Mouse (Mus musculus) stomach, embryonic 14.5 days (tissue): ENCODE measurements around the gene Cpa2. TPM values are rescaled to one million over a fixed set of nuclear protein-coding genes. Genes with fewer than 3 reads are reported as not detected.

Source experiments
- ATAC-seq: fragments of 200-750 bp; cut with Nextera tagmentation; 2 replicates; pipeline ENCODE4 v1.8.0; 2017; ENCODE audit warnings: low read depth, moderate TSS enrichment; ENCODE audit not compliant: insufficient number of reproducible peaks, insufficient read depth, low FRiP score
- H3K27ac ChIP-seq: fragments of 300-500 bp; sonication (generic); 2 replicates; pipeline ENCODE4 v1.5.1; 2014; ENCODE audit warnings: mild to moderate bottlenecking, low read length, moderate library complexity, mixed read lengths
- H3K27me3 ChIP-seq: fragments of 300-500 bp; sonication (generic); 2 replicates; pipeline ENCODE4 v1.6.1; 2014; ENCODE audit warnings: low read length, control low read depth, mixed read lengths; ENCODE audit not compliant: control insufficient read depth, insufficient read depth
- H3K36me3 ChIP-seq: fragments of 300-500 bp; sonication (generic); 2 replicates; pipeline ENCODE4 v1.6.1; 2014; ENCODE audit warnings: mild to moderate bottlenecking, control low read depth, low read length, moderate library complexity, mixed read lengths; ENCODE audit not compliant: control insufficient read depth, insufficient read depth
- H3K4me1 ChIP-seq: fragments of 300-500 bp; sonication (generic); 2 replicates; pipeline ENCODE4 v1.6.1; 2014; ENCODE audit warnings: low read length, control low read depth, mixed read lengths; ENCODE audit not compliant: control insufficient read depth, insufficient read depth
- H3K4me2 ChIP-seq: fragments of 300-500 bp; sonication (generic); replicated peaks from 2 replicates; pipeline ENCODE4 v1.6.1; 2014; ENCODE audit warnings: low read depth, low read length, control low read depth
- H3K4me3 ChIP-seq: fragments of 300-500 bp; sonication (generic); 2 replicates; pipeline ENCODE4 v1.5.1; 2014; ENCODE audit warnings: low read depth, low read length, control low read depth
- H3K9ac ChIP-seq: fragments of 300-500 bp; sonication (generic); replicated peaks from 2 replicates; pipeline ENCODE4 v1.6.1; 2014; ENCODE audit warnings: low read depth, mild to moderate bottlenecking, control low read depth, low read length, moderate library complexity, mixed read lengths
- H3K9me3 ChIP-seq: fragments of 300-500 bp; sonication (generic); 2 replicates; pipeline ENCODE4 v1.6.1; 2016; ENCODE audit warnings: low read depth, low read length, control low read depth; ENCODE audit not compliant: control insufficient read depth
- WGBS: fragments of 180-500 bp; shearing (Covaris S2); extraction: QIAGEN DNeasy Blood & Tissue Kit; methylation state at CpG from one replicate; pipeline ENCODE4 v1.1.7; 2014; 5-methylcytosine and 5-hydroxymethylcytosine counted together
- polyA plus RNA-seq: library from polyadenylated mRNA; unstranded; fragments of >200 nt; fragmentation: Nextera tagmentation; extraction: Ambion mirVana; gene quantifications from 2 replicates; pipeline ENCODE4 v1.2.1, GENCODE M21; 2014

The Cpa2 gene
- polyA plus RNA-seq, 1 experiment from 2014 or later: 1.4 TPM

DNA sequence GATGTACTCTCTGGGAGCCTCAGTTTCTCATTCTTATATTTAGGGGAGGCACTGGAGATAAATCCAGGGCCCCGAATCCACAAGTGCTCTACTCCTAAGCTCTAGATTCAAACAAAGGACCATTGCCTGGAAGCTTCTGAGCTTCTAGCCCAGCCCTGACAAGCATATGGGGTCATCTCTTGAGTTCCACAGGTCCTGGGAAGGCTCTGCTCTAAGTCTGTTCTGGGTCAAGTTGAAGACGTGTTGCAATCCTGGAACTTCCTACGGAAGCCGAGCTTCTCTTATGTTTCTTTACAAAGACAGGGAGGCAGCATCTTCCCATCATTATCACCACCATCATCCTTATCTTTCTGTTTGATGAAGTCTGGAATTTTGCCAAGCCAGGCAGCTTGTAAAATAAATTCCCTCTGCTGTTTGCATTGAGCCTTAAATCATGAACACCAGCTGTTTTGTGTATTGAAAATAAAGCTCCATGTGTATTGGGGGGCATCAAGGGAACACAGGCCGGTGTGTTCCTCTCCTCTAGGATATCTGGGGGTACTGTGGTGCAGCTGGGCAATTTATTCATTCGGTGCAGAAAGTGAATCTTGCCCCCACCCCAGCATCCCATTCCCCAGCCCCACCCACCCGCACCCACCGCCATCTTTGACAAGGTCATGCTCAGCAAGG lies 55.0 kb downstream of the Cpa2 start:
- Histone ChIP-seq H3K27ac (no peak overlapping the region), H3K4me3 (no peak overlapping the region), H3K36me3 (no peaks in the 10 kb centered on the region), H3K27me3 (no peaks in the 10 kb centered on the region), H3K4me2 (no peak overlapping the region), H3K4me1 (0 out of 2 replicates have a peak, but pooled peaks cover 7% of the 10 kb centered on the region), H3K9ac (no peak overlapping the region), H3K9me3 (no peaks in the 10 kb centered on the region)
- WGBS: 66% methylated on average over 8 of the region's 8 CpGs
- no peak for ATAC-seq

- H3K27ac ChIP-seq: no peak overlapping the region
- no peak for ATAC-seq
- H3K4me2 ChIP-seq: no peak overlapping the region
- H3K36me3 ChIP-seq: no peaks in the 10 kb centered on the region
- 66% methylated on average over 3 of the region's 3 CpGs for WGBS
- H3K27me3 ChIP-seq: no peaks in the 10 kb centered on the region
- no peaks in the 10 kb centered on the region for H3K9me3 ChIP-seq
- 0 out of 2 replicates have a peak, but pooled peaks cover 7% of the 10 kb centered on the region for H3K4me1 ChIP-seq
- no peak overlapping the region for H3K9ac ChIP-seq
- H3K4me3 ChIP-seq: no peak overlapping the region
These were observed 58.7 kb downstream of the Cpa2 start for GRCm38 (mm10) chr6:30600033-30600432.

GRCm38 (mm10) chr6:30600995-30601394 lies 59.6 kb downstream of the Cpa2 start:
- Histone ChIP-seq H3K27me3 (no peaks in the 10 kb centered on the region), H3K4me3 (no peak overlapping the region), H3K36me3 (no peaks in the 10 kb centered on the region), H3K4me1 (0 out of 2 replicates have a peak, but pooled peaks cover 6% of the 10 kb centered on the region), H3K4me2 (no peak overlapping the region), H3K9ac (no peak overlapping the region), H3K9me3 (no peaks in the 10 kb centered on the region), H3K27ac (no peak overlapping the region)
- ATAC-seq: no peak
- 84% methylated on average over 1 of the region's 1 CpGs for WGBS

GRCm38 (mm10) chr6:30604342-30604867 lies 63.0 kb downstream of the Cpa2 start:
- Histone ChIP-seq H3K27me3 (no peaks in the 10 kb centered on the region), H3K4me2 (no peak overlapping the region), H3K27ac (no peak overlapping the region), H3K4me3 (no peak overlapping the region), H3K9ac (no peak overlapping the region), H3K9me3 (no peaks in the 10 kb centered on the region), H3K36me3 (no peaks in the 10 kb centered on the region), H3K4me1 (no peaks in the 10 kb centered on the region)
- ATAC-seq: no peak
- 43% methylated on average over 7 of the region's 7 CpGs for WGBS

DNA sequence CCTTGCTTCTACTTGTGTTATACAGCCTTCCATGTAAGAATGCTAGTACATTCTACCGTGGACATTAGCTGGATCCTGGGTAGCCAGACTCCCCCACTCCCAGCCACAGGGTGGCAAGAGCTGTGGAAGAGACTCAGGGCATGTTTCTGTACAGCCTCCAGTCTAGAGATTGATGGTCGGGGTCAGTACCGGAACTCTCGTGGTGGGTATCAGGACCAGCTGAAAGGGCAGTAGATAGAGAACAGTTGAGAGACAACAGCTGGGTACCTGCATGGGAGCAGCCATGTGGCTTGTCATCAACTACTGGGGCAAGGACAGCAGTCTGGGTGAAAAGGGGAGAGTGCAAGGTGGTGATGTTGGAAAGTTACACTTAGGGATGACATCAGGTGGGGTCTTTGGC lies 63.7 kb downstream of the Cpa2 start:
- Histone ChIP-seq H3K36me3 (no peaks in the 10 kb centered on the region), H3K27me3 (no peaks in the 10 kb centered on the region), H3K27ac (no peak overlapping the region), H3K9me3 (no peaks in the 10 kb centered on the region), H3K4me1 (no peaks in the 10 kb centered on the region), H3K4me2 (no peak overlapping the region), H3K9ac (no peak overlapping the region), H3K4me3 (no peak overlapping the region)
- ATAC-seq: no peak
- 86% methylated on average over 4 of the region's 4 CpGs for WGBS

DNA sequence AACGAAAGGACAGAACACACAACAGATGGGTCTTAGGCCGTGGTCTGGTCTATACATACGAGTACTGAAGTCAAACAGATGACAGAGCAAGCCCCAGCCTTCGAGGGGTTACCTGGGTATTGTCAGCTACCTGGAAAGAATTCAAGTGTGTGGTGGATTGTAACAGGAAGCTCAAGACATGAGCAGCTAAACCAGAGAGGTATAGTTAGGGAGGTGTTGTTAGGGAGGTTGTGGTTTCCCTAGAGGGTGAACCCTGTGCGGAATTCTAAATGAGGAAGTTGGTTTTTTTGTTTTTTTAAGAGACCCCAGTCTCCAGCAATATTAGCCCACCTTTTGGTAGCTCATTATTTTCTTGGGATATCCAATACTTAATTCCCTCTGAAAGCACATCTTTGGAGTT lies 64.3 kb downstream of the Cpa2 start:
- Histone ChIP-seq H3K27me3 (no peaks in the 10 kb centered on the region), H3K36me3 (no peaks in the 10 kb centered on the region), H3K27ac (no peak overlapping the region), H3K4me2 (no peak overlapping the region), H3K4me3 (no peak overlapping the region), H3K9me3 (no peaks in the 10 kb centered on the region), H3K9ac (no peak overlapping the region), H3K4me1 (no peaks in the 10 kb centered on the region)
- WGBS: 71% methylated on average over 5 of the region's 5 CpGs
- ATAC-seq: no peak

GRCm38 (mm10) chr6:30610710-30611109 lies 69.3 kb downstream of the Cpa2 start, which contains the start of gene Cpa5:
TSS of gene Cpa5 (plus strand) at chr6:30611010.
- Histone ChIP-seq H3K4me3 (no peak within 1 kb of the TSS), H3K36me3 (no peaks in the 10 kb centered on the region), H3K4me2 (no peak within 1 kb of the TSS), H3K4me1 (peaks cover 2% of the 10 kb centered on the region), H3K27me3 (no peaks in the 10 kb centered on the region), H3K9me3 (no peaks in the 10 kb centered on the region), H3K9ac (no peak within 1 kb of the TSS), H3K27ac (no peak within 1 kb of the TSS)
- 97% methylated on average over 7 of the region's 7 CpGs for WGBS
- ATAC-seq: no peak

GRCm38 (mm10) chr6:30611212-30611611 lies 69.8 kb downstream of the Cpa2 start:
- Histone ChIP-seq H3K9ac (no peak overlapping the region), H3K36me3 (no peaks in the 10 kb centered on the region), H3K4me3 (no peak overlapping the region), H3K27ac (no peak overlapping the region), H3K4me2 (no peak overlapping the region), H3K27me3 (no peaks in the 10 kb centered on the region), H3K4me1 (peaks cover 7% of the 10 kb centered on the region), H3K9me3 (no peaks in the 10 kb centered on the region)
- ATAC-seq: no peak
- WGBS: 60% methylated on average over 5 of the region's 5 CpGs
